Mouse (Mus musculus) layer of hippocampus, adult 9-11 months (tissue): ENCODE results near the gene Otud7b.

Source experiments
- DNase-seq: peaks from one replicate; pipeline ENCODE4 v3.0.0; 2022

Otud7b gene

DNA sequence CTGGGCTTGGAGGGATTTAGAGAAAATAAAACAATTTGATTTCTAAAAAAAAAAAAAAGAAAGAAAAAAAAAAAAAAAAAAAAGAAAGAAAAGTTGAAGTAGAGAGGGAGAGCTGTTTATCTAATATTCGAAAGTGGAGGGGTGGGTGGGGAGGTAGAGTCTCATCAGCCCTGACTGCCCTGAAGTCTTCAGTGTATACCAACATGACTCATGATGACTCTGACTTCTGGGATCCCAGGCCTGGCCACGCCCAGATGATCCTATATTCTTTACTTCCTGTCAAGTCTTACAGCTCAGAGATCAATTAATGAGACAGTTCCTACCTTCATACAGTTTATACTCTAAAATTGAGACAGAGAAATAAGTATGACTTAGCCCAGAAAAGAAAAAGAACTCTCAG is 17.1 kb upstream of the Otud7b start:
- DNase-seq = no peak

DNA sequence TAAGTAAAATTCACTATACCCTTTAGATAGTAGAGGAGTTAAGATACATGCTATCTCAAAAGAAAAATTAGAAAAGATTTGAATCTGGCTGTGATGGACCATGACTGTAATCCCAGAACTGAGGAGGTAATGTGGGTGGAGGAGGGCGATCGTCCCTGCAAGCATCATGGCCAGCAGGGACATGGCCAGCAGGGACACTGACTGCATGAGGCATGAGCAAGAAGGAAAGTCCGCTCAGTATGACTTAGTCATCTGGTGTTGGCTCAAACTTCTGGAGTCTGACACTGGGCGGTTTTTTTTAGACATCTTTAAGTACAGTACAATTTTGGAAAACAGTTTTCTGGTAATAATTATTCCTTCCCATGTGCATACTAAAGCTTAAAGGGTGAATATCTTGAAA is 16.5 kb upstream of the Otud7b start:
- no peak for DNase-seq

DNA sequence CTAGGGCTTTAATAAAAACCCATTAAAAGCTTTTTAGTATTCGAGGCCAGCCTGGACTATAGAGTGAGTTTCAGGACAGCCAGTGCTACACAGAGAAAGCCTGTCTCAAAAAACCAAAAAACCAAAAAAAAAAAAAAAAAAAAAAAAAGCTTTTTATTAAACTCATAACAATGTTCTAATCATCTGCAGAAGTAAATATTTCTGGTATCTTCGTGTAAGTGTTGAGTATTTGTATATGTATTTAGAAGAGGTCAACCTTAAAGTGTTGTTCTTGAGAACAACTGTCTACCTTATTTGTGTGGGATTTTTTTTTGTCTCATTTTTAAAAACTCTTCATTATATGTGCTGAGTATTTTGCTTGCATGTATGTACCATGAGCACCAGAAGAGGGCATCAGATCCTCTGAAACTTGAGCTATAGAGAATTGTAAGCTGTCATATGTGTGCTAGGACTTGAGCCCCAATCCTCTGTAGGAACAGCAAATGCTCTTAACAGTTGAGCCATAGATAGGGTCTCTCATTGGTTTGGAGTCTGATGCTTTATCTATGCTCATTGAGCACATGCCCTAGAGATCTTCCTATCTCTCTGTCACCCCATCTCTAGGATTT is 14.3 kb upstream of the Otud7b start:
- no peak for DNase-seq

DNA sequence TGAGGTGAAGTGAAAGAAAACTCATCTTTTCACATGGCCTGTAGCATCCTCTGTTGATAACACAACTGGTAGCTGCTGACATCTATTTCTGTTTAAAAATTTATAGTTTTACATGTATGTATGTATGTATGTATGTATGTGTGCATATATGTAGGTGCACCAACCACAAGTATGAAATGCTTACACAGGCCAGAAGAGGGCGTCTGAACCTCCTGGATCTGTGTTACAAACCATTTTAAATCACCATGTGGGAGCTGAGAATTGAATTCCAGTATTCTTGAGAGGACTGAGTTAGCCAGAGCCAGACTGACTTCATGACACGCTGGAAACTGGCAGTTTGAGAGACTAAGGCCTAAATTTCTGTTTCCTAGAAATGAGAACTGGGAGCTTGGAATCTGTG is 13.2 kb upstream of the Otud7b start:
- DNase-seq = no peak

DNA sequence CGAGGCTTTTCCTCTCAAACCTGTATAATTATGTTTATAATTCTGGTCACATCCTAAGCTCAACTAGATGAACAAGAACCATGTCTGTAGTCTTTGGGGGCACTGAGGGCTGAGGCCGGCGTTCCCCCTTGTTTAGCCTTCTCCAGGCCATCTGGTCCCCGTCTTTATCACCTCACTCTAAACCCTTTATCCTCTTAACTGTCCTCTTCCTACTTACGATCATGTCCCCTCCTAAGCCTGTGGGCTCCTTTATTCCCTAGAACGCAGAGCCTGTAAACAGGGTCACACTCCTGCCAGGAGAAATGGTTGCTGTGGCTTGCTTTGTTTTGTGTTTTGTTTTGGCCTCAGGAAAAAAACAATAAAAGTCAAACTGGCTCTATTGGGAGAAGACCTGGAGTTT is 12.4 kb upstream of the Otud7b start:
- DNase-seq = no peak

DNA sequence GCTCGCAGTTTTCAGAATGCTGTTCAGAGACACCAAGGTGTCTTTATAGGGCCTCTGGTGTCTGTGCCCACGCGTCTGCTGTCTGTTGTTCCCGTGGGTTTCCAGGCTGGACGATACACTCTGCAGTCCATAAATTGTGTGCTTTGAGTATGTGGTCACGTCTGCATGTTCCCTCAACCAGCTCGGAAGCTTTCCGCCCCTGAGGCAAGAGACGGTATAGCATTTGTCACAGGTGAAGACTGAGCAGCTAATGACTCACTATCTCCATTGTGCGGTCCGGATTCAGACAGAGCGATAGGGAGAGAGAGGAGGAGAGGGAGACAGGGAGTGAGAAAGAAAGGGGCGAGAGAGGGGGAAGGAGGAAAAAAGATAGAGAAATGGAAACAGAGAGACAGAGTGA is 10.8 kb upstream of the Otud7b start:
- DNase-seq = no peak

DNA sequence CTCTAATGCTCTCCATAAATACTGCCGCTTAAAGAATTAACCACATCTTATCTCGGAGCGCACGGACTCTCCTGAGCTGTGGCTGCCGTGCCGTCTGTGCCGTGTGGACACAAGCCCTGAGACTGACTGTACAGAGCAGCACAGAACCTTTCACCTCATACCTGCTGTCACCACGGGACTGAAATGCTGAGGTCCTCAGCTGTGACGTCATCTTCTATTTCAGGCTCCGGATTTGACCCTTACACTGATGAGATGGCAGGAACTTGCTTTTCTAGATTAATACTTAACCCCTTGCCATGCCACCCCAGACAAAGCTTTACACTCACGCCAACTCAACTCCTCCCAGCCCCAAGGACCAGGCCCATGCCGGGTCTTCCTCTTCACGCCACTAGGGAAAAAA is 10.1 kb upstream of the Otud7b start:
- no peak for DNase-seq

DNA sequence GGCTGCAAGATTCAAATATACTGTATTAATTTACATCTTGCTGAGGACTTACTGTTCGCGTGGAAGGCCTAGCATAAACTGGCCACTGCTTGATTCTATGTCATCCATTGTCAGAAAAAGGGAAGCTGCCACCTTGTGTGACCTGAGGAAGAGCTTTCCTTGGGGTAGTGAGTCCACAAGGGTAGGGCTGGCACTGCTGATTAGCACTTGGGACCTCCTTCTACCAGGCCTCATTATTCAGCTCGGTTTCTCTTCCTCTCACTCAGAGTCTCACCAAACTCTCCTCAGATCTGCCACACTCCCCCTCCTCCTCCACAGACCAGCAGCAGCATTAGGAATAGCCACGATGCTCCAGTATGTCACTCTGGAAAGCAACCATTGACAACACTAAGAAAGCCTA is 6.2 kb upstream of the Otud7b start:
- DNase-seq = no peak

DNA sequence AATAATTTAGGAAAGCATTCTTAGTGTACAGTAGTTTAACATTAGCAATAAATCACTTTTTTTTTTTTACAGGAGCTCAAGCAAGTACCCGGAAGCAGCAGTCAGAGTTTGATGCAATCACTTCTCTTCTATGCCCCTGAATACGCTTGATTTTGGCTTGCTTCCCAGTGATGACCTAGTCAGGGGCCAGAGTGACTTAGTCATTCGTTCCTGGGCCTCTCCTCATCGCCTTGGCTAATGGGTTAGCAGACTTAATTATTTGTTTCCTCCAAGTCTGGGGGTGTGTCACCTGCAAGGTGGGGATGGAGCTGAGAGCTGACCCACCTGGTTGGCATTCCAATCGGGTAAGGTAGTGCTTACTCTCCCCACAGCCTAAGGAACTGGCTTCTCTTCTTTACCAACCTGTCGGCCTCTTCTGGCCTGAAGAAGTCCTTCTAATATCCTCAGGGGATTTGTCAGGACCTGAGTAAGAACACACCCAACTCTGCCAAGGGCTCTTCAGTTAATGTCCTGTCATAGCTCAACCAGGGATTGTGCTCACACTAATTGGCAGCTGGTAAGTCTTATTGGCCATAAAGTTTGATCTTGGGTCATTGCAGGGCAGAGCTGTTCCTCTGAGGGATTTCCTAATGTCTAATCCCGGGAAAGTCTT is 5.6 kb upstream of the Otud7b start:
- DNase-seq = no peak

DNA sequence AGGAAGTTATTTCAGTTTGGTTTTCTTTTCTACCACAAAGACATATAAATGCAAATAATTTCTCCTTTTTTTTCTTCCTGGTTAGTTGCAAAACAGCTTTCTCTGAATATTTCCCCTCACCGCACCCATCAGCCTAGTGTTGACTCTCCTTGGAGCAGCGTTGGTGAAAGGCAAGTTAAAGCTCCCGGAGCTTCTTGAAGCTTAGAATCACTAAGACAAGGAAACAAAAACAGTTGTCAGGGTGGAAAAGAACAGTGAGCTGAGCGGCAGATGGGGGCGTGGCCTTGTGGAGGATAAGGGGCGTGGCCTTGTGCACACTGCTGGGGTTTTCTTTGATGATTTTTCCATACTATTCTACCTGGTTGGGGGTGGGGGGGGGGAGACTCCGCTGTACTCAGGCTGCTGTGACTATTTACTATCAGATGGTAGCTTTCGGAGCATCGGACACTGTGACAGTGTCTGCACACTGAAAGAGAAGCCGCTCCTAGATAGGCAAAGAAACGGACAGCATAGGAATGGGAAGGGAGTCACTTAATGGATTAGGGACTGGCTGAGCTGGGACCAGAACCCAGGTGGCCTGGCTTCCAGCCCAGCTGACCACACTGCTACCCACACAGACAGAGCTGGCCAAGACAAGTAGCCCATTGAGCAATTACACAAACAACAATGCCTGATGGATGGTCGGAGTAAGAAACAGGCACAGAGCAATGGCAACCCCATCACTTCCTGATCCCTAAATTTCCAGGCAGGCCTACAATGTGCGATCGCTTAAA is 2.0 kb upstream of the Otud7b start:
- peak; percentile 91 for DNase-seq

DNA sequence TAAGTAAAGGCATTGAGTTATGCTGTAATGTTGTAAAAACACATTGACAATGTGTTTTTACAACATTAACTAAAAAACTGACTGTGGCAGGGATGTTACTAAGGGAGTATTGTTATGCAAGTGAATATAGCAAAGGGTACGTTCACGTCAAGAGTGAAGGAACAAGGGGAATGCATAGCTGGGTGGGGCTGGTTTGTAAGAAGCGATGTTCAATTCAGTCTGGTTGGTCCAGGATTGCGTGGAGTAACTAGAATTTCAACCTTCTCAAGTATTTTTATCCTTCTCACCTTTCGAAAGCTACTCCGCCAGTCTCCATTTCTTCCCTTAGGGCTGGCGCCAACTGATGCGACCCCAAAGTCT is 446 bp upstream of the Otud7b start:
- no peak for DNase-seq

DNA sequence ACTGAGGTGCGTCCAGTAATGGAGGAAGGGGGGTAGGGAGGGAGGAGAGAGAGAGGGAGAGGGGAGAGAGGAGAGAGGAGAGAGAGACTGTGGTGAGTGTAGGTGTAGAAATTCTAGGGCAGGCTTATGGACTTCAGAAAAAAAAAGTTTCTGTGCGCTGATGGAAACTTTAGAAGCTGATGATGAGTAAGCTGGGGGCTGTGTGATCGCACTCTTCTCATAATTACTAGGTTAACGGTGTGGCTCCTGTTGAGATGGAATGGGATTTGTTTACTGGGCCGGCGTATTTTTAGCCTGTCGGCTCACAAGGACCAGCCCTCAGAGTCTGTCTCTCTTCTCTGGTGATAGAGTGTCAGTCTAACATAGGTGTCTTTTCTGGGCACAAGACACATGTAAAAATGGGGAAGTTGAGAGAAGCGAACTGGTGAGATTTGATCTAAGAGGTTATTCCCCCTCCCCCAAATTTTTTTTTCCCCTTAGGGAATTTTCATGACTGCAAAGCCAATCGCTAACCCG is 963 bp downstream of the Otud7b start:
- no peak for DNase-seq

DNA sequence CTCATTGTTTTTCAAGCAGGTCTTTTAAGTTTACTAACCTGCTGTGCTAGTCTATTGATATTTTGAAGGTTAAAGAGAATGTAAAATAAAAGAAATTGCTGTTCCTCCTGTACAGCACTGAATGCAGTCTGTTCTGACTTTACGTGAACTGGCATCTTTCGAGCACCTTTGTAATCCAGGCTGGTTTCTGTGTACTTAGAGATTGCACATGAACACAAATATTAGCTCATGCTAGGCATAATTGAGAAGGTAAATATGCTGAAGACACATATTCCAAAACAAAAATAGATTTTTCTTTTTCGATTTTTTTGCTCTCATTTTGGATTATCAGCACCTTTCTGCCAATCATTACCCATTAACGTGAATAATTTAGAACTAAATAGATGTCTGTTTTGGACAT is 1.8 kb downstream of the Otud7b start:
- no peak for DNase-seq

DNA sequence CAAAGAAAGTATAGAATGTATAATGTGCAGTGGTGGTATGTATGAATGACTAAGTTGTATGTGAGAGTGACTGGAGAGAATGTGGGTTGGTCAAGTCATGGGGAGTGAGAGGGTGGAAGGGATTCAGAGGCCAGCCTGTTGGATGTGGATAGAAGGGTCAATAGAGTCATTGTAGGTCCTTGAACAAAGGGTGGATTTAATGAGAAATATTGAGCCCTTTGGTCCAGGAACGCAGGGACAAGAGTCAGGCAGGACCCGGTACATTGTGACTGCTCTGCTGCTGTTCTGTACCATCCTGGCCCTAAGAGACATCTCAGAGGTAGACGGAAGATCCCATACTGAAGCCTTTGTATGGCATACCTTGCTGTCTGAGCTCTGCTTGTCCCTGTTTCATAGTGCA is 4.0 kb downstream of the Otud7b start:
- peak; percentile 48 for DNase-seq

DNA sequence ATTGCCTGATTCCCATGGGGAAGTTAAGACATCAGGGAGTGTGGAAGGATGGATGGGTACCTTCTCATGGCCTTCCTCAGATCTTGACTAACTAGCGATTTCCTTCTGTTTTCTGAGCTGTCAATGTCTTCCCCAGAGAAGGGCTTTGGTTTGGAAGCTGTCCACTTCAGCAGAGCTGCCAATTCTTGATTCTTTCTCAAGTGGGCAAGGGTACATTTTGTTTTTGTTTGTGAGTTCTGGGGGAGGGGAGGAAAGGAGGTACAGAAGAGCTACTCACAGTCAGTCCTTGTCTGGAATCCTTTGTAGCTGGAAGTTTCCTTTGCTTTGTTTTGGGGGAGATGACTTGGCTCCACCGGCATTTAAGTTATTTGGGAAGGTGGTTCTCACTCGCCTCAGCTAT is 8.9 kb downstream of the Otud7b start:
- DNase-seq = no peak

DNA sequence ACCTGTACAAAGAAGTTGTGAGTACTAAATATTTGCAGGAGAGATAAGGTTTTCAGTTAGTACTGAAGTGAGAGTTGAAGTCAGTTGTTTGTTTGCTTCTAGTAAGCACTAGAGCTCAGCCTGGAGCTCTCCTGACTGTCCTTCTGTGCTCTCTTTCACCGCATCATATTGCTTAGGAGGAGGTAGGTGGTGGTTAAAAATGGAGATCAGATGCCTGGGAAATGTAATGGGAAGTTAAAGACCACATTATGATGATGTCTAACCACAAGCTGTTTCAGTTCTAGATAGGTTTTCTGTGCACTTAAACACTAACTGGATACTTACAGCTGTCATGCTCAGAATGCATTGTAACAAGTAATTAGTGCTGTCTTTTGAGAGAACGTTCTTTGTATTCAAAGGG is 13.8 kb downstream of the Otud7b start:
- peak; percentile 27 for DNase-seq

DNA sequence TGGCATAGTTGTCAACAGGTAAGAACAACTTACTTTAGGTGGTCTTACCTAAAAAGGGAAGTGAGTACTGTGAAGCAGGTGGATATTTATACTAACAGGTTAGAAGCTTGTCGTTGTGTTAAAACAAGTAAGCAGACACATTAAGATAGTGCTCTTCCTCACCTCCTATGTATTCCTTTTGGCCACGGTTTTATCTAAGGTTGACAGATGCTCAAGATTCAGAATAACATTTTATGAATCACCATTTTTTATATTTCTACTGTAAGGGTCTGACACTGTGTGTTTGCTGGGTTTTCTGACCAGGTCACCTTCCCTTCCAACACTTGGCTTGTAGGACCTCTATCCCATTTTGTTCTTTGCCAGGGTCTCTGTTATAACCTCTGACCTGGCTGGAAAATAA is 14.4 kb downstream of the Otud7b start:
- no peak for DNase-seq

DNA sequence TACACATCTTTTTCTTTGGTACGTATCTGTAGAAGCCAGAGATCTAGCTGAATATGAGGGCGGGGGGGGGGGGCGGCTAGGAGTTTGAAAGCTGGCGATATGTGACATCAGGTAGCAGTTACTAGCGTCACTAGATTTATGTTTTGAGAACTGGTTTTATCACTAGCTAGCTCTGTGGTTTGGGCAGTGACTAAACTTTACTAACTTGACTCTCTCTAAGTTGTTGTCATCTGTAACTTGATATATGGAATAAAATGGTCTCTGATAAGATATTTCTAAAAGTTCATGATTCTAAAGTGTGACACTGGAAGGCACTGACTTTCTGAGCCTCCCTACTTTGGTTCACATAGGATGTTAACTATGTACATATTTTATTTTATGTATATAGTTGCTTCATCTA is 19.9 kb downstream of the Otud7b start:
- no peak for DNase-seq

DNA sequence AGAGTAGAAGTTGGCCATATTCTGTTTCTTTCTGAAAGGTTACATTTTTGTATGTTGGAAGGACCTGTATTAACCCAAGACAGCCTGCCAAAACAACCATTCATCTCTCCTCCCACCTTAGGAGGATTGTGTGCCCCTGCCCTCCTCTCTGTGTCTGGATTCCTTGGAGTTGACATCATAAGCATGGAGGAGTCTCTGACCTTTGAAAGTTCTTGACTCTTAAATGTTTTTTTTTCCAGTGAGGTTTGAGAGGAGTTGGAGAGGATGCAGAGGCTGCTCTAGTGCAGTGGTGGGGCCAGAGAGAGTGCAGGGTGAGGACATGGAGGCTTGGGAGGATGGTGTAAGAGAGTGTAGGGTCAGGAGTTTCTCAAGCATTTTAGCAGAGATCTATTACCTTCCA is 23.8 kb downstream of the Otud7b start:
- no peak for DNase-seq

DNA sequence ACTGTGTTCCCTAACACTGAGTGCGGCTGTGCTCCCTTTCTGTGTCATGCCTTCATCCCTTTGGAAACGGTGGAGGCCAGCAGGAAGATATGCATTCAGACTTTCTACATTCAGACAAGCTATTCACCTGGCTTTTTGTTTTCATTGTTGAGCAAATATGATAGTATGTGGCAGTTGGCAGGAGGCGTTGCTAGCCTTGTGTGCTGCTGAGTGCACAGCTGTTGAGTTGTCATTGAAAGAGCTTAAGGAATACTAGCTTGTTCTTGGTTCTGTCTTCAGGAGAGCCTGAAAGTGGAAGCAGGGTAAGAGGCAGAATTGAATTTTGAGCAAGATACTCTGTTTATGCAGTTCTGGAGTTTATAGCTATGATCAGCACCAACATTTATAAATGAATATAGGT is 28.2 kb downstream of the Otud7b start:
- no peak for DNase-seq

DNA sequence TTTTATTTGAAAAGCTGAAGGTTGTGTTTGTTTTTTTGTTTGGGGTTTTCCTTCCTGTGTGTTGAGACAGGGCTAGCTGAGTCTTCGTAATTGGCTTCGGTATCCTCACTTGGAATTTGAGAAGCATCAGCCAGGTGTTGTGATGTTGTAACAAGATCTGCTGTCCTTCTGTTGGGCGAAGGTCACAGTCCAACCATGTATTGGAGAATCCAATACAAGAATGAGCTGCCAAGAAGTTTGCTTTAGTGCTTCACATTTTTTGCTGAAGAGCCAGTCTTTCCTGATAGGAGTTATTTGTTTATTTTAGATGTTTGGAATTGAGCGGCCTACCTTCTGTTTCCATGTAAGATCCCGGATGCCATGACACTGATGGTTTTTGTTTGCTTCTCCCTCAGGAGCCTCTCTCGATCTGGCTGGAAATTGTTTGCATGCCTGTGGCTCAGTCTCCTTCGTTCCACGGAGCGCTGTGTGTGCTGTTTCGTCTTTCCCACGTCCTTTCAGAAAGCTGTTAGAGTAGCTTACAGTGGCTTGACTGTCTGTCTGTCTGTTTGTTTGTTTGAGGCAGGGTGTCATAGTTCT is 29.1 kb downstream of the Otud7b start:
- DNase-seq = no peak

DNA sequence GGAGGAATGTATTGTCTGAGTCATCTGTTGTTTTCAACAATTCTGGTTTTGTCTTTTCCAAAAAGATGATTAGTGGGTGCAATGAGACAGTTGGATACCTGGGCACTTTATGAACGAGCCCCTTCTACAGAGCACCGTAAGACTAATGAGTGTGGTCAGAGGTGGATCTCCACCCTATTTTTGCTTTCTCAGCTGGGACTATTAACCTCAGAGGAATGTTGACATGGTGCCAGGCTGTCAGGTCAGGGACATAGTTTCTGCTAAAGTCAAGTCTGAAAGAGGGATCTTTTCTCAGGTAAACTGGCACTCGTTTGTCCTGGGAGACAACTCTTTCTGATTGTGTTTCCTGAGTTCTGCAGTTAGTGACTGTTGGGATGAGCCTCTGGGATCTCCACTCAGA is 30.7 kb downstream of the Otud7b start:
- DNase-seq = no peak

DNA sequence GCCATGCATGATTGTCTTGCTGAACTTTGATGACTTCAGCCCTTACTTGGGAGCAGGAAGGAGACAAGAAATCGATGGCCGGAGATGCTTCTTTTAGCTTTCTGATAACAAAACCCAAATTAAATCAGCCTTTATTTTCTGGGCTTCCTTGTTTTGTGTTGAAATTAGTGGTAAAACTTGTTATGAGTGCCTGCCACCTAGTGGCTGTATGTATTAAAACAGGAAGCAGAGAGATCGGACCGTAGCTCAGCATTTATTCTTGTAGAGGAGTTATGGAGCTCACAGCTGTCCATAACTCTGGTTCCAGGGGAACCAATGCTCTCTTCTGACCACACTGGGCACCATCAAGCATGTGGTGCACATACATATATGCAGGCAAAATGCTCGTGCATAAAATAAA is 43.6 kb downstream of the Otud7b start:
- DNase-seq = peak; percentile 56

DNA sequence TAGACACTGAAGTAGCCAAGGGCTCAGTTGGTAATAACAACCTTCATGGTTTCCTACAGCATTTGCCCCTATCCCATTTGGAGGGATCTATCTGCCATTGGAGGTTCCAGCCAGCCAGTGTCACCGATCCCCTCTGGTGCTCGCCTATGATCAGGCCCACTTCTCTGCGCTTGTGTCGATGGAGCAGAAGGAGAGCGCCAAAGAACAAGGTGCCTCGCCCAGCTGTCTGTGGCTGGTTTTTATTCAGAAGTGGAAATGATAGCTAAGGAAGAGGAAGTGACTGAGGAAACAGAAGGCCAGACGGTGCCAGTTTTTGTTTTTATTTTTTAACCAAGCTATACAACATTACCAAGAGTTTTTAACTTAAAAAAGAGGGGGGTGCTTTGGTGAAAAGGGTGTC is 47.5 kb downstream of the Otud7b start:
- no peak for DNase-seq
